Mouse (Mus musculus): ENCODE results near the gene Gabrp. TPM values are rescaled to one million over a fixed set of nuclear protein-coding genes. Genes with fewer than 3 reads are reported as not detected.

The Gabrp gene
- polyA plus RNA-seq, 1 experiment from 2014 or later, result 3.5 TPM

DNA sequence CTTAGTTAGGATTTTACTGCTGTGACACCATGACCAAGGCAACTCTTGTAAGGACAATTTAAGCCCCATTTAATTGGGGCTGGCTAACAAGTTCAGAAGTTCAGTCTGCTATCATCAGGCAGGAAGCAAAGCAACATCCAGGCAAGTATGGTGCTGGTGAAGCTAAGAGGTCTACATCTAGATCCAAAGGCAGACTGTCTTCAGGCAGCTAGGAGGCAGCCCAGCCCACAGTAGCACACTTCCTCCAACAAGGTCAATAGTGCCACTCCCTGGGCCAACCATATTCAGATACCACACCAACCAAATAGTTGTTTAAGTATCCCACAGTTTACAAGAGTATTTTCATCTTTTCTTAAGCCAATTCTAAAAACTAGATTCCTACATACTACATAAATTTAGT, 69.4 kb downstream of the Gabrp start:
- no peaks in the 10 kb centered on the region for H3K36me3 ChIP-seq (ENCODE audit: control insufficient read depth, insufficient read depth, low read length)
- no peak overlapping the region for H3K4me2 ChIP-seq (ENCODE audit: low read depth, severe bottlenecking)
- no peak for ATAC-seq (ENCODE audit: insufficient number of reproducible peaks, low FRiP score, low TSS enrichment, low read depth)
- no peak overlapping the region for H3K27ac ChIP-seq (replicated peaks; ENCODE audit: low read depth, low read length)
- DNase-seq (ENCODE audit: low spot score), result no peak
- H3K9me3 ChIP-seq (ENCODE audit: control insufficient read depth, low read length), result no peaks in the 10 kb centered on the region
- no peak overlapping the region for H3K9ac ChIP-seq (ENCODE audit: low read length)
- no peak overlapping the region for H3K4me3 ChIP-seq (ENCODE audit: low read depth, low read length)
- H3K4me1 ChIP-seq (ENCODE audit: control insufficient read depth, insufficient read depth, low read length), result no peaks in the 10 kb centered on the region
- no peaks in the 10 kb centered on the region for H3K27me3 ChIP-seq (ENCODE audit: control insufficient read depth, insufficient read depth, low read length)

Other genes starting within 250 kb of the Gabrp start
- gene Ranbp17, start 65.2 kb downstream of the Gabrp start, polyA plus RNA-seq (2014; fragmentation: Nextera tagmentation; extraction: Ambion mirVana), result 9.8 and 10.0 TPM in 2 replicates
- 0.07 TPM in 1 of 2 replicates, not detected in the other for gene D130052B06Rik, start 20.3 kb upstream of the Gabrp start, polyA plus RNA-seq (2014; fragmentation: Nextera tagmentation; extraction: Ambion mirVana)